Mouse (Mus musculus) kidney, postnatal 4 days (tissue): Measurements from ENCODE around the gene Mtfr2.

Experiments
- DNase-seq, 2 experiments: peaks; one replicate each; pipeline ENCODE4 v3.0.0; 2021; ENCODE audit warnings: mixed read lengths in 2 of 2

The Mtfr2 gene

DNA sequence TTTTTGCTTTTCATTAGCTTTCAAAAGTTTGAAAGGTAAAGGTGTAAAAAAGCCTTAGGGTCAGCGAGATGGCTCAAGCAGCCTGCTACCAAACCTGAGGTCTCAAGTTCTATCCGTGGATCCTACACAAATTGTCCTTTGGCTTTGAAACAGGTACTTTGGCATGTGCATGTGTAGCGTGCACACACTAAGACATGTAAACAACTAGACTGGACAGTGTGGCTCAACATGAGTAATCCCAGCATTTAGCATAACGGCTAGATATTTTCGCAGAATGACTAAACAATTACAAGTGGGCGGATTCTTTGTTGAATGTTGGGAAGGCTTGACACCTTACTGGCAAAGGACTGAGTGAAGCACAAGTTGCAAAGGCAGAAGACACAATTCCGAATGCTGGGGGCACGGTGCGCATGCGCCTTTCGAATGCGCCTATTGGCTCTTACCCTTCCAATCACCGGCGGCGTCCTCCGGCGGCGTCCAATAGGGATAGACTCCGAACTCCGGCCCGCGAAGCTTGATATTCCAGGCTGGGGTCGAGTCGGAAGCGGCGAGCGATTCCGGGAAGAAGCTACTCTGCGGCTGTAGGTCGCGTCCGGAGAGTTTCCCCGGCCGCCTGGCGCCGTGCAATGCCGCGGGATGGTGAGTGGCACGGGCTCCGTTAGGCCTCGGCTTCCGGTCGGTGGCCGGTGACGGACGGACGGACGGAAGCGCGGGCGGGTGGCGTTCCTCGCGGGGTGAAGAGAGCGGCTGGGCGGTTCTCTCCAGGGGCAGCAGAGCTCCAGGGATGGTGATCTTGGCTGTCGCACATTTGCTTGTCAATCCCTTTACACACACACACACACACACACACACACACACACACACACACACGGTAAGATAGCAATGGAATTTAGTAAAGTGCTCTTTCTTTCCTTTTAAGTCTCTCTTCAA, at the start of gene Mtfr2:
Gene Mtfr2, plus strand, starts transcription at position 486 of the 930 bp plus-strand sequence.
- peak; percentile 95 to 96 for DNase-seq

DNA sequence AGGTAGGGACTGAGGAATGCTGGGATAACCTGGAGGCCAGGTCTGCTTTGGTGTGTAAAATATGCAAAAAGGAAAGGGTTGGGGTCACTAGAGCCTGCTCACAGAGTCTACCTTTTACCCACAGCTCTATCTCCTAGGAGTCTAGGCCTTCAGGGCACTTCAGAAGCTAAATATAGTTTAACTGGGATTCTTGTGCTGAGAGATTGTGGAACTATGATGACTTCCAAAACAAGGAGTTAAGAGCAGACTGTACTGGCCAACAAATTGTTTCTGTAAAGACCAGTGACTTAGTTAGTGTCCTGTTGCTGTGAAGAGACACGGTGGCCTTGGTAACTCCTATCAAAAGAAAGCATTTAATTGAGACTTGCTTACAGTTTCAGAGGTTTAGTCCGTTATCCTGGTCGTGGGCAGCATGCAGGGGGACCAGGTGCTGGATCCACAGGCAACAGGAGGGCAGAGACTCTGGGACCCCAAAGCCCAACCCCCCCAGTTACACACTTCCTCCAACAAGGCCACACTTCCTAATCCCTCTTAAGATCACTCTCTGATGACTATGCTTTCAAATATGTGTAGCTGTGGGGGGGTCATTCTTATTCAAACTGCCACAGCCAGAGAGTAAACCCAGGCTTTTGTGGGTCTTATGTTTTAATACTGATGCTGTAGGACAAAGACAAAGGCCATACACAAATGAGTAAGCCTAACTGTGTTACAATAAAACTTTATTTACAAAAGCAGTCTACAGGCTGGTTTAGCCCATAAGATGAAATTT, 49.2 kb upstream of the Mtfr2 start:
- no peak for DNase-seq

DNA sequence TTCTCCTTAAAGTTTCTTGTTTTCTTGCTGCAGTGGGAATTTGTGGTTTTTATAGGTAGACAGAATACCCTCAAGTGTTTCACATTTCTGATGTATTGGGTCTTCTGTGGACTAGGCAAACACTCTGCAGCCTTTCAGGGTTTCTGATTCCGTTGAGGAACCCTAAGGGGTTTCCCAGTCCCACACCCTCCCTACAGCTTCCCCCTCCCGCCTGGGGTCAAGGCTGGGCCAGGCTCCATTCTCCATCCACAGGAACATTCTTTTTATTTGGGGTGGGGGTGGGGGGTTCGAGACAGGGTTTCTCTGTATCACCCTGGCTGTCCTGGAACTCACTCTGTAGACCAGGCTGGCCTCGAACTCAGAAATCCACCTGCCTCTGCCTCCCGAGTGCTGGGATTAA, 48.5 kb upstream of the Mtfr2 start:
- no peak for DNase-seq

DNA sequence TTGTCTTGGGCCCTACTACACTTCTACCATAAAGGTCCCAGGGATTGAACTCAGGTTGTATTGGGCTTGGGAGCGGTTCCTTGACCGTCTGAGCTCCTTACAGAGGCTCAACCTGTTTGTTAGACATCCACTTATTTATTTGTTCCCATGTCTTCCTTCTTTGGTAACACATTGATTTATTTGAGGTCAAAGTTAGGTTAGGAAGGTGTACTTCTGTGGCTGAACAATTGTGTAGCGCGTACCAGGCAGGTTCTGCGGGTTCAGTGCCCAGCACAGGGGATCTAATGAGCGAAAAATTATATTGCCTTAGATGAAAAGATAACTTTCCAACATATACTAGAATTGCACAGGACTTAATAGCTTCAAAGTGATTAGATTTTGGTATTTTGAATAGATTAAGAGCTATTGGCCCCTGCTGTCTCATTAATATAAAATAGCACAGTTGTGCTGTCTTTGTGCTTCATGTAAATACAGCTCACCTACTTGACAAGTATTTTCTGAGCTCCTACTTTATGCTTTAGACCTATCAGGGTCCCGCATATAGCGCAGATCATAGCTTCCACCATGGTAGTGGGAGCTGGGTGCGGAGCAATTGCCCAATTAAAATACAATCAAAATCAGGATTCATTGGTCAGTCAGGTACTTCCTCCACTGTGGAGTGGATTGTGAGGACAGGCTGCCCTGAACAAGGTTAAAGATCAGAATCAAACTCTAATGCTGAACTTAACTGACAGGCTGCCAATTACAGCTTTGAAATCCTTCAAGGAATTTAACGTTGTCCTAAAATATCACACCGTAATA, 36.4 kb upstream of the Mtfr2 start:
- DNase-seq, result peak in 1 of 2 experiments; percentile 5

DNA sequence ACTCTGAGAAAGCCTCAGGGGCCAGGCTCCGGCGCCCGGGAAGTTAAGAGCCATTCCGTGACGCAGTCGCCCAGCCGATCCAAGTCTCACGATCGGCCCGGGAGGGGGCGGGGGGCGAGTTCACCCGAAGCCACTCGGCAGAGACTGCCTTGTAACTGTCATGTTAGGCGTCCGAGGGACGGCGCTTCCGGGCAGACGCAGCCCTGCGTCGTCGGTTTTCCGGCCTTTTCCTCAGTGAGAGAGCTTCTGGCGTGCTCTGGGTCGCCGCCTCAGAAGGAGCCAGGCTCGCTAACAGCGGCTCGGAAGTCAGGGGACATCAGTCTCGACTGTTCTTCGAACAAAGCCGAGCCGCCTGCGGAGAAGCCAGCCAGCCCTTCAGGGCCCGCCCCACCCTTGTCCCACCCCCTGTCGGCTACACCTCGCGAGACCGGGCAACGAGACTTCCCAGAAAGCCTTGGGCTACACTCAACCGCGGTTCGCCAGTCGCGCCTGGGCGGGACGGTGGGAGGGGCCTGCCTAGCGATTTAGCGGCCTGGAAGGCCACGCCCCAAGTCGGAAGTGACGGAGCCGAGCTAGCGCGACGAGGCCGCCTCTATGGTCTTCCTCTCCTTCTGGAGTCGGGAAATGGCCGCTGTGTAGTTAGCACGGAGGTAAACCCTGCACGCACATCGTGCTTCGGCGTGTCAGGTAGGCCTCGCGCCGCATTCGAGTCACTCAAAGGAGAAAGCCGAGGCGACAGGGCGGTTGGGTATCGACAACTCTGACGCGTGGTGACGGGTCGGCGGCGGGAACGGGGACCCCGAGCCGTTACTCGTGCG, 35.4 kb upstream of the Mtfr2 start, which contains the start of gene Bclaf1:
Gene Bclaf1, plus strand, starts transcription at position 552 of the 818 bp plus-strand sequence.
- peak; percentile 100 for DNase-seq

DNA sequence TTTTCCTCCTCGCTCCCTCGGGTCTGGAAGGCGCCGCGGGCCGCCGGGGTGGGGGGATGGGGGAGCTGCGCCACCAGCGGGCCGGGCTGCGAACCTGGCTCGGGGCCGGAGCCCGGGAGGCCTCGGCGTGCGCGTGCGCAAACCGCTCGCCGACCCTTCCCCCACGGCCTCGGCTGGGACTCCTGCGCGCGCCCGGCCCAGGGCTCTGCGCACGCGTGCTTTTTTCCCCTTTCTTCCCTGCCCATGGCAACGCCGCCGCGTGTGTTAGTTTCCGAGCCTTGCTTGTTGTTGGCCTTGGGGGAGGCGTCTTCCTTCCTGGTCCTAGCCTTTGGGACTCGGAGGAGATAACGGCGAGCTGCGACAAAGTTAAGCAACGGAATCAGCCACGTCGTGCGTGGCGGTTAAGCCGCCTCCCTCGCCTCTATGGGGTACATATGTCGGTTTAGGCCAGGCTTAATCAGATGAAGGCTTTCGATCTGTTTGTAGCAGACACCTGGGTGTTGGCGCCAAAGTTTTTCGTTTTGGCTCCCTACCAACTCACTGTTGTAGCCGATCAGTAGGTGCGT, 34.8 kb upstream of the Mtfr2 start:
- DNase-seq, result peak; percentile 93 to 96

DNA sequence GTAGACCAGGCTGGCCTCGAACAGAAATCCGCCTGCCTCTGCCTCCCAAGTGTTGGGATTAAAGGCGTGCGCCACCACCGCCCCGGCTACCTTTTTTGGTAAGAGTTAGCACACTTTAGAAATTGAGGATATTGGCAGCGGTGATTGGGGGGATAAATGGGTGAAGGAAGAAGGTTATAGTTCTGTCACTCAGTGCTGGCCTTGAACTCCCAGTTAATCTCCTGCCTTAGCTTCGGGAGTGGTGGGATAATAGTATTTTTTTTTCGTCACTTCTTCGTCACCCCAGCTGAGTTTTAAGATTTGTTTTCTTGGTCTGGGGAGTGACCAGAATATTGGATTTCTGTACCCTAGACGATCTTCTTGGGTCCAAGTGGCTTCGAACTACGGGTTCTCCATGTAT, 34.1 kb upstream of the Mtfr2 start:
- no peak for DNase-seq

DNA sequence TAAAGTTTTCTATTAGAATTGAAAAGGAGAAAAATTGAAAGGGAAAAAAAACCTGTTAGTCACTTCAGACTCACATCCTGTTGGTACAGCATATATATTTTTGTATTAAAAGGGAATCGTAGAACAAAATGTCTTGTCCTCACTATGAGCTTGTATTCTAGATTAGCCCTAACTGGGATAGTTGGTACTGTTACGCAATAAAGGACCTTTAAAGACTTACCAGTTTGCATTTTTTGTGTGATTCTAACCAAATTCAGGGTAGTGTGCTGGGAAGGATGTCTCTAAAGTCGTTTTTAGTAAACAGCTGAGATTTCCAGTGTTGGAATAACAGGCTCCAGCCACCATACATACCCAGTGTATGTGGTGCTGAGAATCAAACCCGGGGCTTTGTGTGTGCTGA, 33.6 kb upstream of the Mtfr2 start:
- DNase-seq, result no peak

DNA sequence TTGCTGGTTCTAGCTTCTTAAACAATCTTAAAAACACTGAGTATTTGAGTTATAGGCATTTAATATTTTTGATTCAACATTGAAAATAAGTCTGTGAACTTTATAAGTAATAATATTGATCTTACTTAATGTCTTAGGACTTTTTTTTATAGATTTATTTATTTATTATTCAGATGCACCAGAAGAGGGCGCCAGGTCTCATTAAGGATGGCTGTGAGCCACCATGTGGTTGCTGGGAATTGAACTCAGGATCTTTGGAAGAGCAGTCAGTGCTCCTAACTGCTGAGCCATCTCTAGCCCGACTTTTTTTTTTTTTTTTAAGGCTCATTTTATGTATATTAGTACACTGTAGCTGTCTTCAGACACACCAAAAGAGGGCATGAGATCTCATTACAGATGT, 32.8 kb upstream of the Mtfr2 start:
- DNase-seq, result peak; percentile 25 to 29

DNA sequence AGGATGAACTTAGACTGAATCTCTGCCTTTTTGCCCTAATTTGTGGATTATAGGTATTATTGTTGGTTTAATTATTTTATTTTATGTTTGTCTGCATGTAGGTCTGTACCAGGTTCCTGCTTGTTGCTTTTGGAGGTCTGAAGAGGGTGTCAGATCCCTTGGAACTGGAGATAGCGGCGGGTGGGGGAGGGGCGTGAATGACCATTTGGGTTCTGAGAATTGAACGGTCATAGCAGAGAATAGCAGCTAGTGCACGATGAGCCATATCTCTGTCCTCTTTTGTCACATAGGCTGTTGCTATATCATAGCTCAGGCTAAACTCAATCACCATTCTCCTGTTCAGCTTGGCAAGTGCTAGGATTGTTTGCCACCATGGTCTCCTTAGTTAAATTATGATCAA, 30.1 kb upstream of the Mtfr2 start:
- DNase-seq, result peak; percentile 6 to 7

DNA sequence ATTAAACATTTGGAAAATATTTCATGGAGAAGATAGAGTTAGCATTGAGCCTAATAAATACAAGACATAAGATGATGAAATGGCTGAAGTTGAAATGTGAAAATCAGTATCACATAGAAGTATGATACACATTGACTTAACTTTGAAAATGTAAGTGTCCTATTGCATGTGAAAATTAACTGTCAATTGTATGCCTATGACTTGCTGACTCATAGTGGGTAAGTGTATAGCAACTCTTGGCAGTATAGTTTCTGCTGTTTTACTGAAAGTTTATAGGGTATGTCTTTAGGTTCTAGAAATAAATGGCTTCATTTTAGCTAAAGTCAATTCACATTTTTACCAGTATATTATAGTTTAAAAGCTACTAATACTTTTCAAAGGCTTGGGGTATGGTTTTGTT, 21.3 kb upstream of the Mtfr2 start:
- DNase-seq, result no peak

DNA sequence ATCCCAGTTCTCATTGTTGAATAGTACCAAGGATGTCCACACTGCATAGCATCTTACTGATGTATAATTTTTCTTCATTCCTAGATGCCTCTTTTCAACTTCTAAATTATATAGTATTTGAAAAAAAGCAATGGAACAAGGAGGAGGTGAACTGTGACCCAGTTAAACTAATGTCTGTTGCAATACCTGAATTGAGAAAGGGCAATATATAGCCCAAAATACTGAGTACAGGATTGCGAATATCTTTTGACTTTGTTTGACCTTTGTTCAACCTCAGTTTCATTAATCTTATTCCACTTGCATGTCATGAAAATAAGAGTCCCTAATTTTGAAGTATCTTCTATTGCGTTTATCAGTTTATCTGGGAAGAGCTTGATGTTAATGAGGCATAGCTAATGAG, 16.3 kb upstream of the Mtfr2 start:
- DNase-seq, result no peak

DNA sequence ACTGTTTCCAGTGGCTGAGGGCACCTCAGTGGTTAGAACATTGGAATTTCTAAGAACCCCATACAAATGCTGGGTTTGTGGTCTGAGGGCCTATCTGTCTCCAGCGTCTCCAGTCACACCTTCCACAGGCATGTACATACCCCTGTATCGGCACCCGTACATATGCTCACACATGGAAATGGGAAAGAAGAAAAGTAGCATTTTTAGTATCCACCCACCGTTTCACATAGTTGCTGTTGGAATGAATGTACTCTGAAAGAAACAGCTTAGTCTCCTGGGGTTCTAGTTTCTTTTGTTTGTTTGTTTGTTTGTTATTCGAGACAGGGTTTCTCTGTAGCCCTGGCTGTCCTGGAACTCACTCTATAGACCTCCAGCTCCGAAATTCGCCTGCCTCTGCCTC, 9.7 kb upstream of the Mtfr2 start:
- DNase-seq, result no peak

DNA sequence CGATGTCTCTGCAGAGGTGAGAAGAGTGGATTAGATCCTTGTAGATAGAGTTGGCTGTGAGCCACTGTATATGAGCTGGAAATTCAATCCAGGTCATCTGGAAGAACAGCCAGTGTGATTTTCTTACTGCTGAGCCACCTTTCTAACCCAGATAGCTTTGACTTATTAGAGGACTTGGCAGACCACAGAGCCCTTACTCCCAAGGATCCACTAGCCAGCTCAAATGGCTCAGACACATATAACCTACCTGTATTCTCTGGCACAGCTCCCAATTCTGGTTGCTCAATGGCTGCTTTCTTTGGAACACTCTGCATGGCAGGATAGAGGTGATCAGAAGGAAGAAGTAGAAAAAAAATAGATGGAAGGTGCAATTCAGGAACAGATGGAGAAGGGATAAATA, 1.8 kb upstream of the Mtfr2 start:
- no peak for DNase-seq

DNA sequence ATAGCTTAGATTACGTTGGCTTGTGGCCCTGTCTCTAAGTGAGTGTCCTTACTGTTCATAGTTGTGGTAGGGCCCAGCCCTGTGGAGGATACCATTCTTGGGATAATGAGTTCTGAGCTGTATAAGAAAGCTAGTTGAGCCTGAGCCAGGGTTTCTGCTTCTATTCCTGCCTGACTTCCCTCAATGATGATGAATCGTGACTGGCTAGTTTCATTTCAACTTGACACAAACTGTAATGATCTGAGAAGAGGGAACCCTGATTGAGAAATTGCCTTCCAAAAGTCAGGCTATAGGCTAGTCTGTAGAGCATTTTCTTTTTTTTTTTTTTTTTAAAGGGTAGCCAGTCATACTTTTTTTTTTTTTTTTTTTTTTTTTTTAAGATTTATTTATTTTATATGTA, 1.3 kb downstream of the Mtfr2 start:
- no peak for DNase-seq

DNA sequence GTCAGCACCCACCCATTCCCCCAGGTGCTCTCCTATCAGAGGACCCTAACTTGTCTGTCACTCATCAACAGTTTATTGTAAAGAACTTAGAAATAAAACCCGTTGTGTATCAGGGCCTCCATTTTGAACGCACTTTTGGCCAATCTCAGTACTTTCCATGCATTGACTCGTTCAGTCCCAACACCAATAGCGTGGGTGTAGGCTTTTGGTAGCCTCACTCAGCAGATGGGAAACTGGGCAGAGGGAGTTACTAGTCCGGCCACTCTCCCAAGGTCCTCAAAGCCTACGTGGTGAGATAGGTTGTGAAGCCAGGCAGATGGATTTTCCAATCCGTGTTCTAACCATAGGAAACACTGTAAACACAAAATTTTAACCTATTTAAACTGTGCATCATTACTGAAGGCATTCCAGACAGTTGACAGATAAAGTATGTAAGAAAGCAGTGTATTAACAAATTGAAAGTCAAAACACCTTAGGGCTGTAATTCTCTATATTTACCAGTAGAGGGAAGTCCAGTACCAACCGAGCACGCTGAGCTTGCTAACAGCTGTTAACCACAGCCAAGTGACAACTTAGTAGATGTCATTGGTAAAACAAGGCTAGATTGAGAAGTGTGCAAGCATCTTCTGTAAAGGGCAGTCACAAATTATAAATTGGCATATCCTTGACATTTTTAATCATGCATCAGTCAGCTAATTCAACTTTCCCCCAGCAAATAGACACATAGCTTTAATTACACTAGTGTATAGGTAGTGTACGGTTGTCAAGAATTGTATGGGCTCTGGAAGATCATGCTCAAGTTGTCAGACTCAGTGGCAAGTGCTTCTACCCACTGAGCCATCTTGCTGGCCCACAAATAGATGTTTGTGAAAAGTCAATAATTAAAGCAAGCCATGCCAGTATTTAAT, 14.2 kb downstream of the Mtfr2 start:
- DNase-seq, result peak in 1 of 2 experiments; percentile 21

DNA sequence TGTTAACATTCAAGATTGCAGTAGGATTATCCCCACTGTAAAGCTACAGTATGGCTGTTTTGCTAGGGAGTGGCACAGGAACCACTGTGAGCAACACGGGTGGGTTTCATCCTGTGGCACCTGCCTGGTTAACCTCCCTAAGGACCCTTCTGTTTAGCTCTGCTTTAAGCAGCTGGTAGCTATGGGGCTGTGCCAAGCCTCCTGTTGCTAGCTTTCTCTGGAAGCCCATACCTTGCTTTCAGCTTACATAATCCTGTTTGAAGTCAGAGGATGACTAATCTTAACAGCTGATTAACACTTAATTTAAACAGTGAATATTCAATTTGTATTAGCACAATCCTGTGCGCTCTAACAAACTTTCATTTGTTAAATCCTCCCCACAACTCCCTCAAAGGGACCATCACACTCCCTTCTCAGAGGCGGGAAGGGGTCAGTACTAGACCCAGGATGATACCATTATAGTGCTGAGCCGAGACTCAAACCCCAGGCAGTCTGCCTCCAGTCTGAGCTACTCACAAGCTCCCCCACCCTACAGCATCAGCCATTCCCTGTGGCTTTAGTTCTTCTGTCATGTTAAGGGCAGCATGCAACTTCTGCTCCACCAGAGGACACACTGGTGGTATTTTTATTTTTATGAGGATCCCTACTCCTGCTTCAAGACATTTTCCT, 15.0 kb downstream of the Mtfr2 start:
- DNase-seq, result no peak

DNA sequence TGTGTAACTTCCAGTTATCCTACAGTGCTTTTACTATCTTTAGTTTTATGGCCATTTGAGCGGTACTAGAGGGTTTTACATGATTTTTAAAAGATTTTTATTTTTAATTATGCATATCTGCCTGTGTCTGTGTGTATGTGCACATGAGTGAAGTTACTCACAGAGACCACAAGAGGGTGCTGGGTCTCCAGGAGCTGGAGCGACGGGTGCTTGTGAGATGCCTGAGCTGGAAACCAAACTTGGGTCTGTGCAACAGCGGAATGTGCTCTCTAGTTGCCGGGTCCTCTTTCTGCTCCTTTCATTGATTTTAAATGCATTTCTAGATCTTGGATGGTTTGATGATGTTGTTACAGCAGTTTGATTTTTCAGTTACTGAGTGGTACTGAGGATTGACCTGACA, 24.5 kb downstream of the Mtfr2 start:
- DNase-seq, result peak in 1 of 2 experiments; percentile 28

DNA sequence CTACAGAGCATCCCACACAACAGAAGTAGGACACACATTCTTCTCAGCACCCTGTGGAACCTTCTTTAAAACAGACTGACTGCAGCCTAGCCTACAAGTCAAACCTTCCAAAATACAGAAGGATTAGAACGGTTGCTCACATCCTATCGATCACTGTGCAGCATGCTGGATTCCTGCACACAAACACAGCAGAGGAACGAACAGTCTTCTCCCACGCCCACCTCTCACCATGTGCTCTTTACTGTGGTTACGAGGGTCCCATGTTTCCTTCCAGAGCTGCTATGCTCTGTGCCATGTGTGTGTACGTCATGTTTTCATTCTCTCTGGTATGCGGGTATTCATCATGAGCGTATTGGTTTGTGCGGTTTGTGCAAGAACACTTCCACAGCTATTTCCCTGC, 30.1 kb downstream of the Mtfr2 start:
- no peak for DNase-seq
